Mouse (Mus musculus): ENCODE results near the gene Lrrc20.

The Lrrc20 gene

GRCm38 (mm10) chr10:61512215-61512889 is 36.8 kb downstream of the Lrrc20 start:
- in situ Hi-C loops (cut with MboI, MseI) = no loop called here

GRCm38 (mm10) chr10:61516866-61517265 is 41.3 kb downstream of the Lrrc20 start:
- in situ Hi-C loops (cut with MboI, MseI) = no loop called here

DNA sequence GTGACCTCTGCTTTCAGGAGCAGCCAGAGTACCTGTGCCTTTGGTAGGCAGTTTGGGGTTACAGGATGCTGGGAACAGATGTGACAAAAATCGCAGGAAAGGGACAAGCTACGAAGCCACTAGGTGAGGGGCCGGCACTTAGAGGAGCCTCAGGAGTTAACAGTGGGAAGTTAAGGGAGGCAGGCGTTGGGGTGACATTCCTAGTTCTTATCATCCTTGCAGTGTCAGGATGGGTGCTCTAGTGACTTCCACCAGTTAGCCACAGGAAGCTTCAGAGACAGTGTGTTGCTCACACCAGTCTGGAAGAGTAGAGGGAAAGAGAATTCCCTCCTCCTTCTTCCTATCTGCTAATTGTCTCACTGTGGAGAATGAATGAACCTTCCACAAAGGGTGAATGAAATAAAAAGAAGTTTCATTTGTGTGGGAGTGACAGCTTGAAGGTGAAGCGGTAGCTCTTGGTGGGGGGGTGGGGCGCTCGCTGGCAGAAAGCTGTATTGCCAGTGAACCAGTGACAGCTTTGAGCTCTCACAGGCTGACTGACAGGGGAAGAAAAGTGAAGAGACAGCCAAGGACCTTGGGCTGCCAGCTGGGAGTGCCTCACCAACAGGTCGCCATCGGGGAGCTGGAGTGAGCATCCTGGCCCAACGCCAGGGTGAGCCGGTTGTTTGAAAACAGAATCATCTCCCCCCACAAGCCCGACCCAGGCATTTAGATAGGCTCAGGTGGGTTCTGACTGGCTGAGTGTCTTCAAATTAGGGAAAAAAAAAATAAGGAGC is 41.9 kb downstream of the Lrrc20 start:
- in situ Hi-C loops (cut with MboI, MseI) = no loop called here

- in situ Hi-C loops (cut with MboI, MseI) = no loop called here
Observed at GRCm38 (mm10) chr10:61518320-61518719, 42.7 kb downstream of the Lrrc20 start.

GRCm38 (mm10) chr10:61519491-61519890 is 43.9 kb downstream of the Lrrc20 start:
- in situ Hi-C loops (cut with MboI, MseI) = no loop called here

- in situ Hi-C loops (cut with MboI, MseI) = no loop called here
Observed at GRCm38 (mm10) chr10:61520714-61521113, 45.1 kb downstream of the Lrrc20 start.

GRCm38 (mm10) chr10:61530936-61531335 is 55.3 kb downstream of the Lrrc20 start:
- in situ Hi-C loops (cut with MboI, MseI) = no loop called here

GRCm38 (mm10) chr10:61533285-61533684 is 57.7 kb downstream of the Lrrc20 start:
- in situ Hi-C loops (cut with MboI, MseI) = no loop called here

DNA sequence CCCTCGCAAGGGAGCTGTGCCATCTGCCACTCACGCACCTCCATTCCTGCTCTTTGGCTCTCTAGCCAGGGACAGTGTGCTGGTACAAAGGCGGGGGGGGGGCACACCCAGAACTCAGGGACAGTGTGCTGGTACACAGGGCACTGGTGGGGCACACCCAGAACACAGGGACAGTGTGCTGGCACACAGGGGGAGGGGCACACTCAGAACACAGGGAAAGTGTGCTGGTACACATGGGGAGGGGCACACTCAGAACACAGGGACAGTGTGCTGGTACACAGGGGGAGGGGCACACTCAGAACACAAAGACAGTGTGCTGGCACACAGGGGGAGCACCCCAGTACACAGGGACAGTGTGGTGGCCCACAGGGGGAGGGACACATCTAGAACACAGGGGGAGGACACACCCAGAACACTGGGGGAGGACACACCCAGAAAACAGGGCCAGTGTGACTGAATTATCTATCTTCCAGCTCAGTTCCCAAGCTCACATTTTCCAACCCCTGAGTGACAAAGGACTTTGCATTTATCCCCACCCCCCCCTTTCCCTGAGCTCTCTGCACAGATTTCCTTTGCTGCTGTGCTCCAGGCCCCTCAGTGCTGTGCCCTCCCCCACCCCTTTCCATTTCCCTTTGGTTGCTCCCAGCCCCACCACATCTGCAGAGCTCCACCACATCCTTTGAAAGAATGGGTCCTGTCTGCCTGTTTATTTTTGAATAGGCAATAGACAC is 58.9 kb downstream of the Lrrc20 start:
- in situ Hi-C loops (cut with MboI, MseI) = no loop called here

DNA sequence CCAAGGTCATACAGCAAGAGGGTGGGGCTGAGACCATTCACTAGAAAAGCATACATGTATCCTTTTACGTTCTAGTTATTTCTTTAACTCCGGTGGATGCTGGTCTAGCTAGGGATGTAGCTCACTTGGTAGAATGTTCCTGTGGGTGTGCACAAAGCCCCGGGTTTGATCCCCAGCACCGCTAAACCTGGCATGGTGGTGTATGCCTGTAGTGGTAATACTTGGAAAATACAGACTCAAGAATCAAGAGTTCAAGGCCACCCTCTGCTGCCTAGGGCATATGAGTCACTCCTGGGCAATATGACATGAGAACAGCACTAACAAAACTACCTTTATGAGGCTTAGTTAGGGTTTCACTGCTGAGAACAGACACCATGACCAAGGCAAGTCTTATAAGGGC is 59.8 kb downstream of the Lrrc20 start:
- in situ Hi-C loops (cut with MboI, MseI) = no loop called here

- in situ Hi-C loops (cut with MboI, MseI) = no loop called here
Observed at GRCm38 (mm10) chr10:61536130-61537035, 60.8 kb downstream of the Lrrc20 start.

- in situ Hi-C loops (cut with MboI, MseI) = no loop called here
Observed at GRCm38 (mm10) chr10:61537036-61537380, 61.4 kb downstream of the Lrrc20 start.

DNA sequence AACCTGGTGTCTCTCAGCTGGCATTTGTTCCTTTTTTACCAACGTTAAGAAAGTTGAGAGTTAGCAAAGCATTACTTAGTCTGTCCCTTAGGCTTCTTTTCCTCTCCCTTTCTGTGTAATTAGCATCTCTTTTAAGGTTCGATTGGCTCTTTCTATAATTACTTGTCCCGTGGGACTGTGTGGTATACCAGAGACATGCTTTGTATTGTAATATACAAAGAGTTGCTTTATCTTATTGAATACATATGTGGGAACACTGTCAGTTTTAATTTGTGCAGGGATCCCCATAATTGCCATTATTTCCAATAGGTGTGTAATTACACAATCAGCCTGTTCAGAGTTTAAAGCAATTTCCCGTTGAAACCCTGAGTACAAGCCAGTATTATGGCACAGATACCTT is 62.8 kb downstream of the Lrrc20 start:
- in situ Hi-C loops (cut with MboI, MseI) = no loop called here

- in situ Hi-C loops (cut with MboI, MseI) = no loop called here
Observed at GRCm38 (mm10) chr10:61544127-61544862, 68.7 kb downstream of the Lrrc20 start.

GRCm38 (mm10) chr10:61544863-61545240 is 69.3 kb downstream of the Lrrc20 start:
- in situ Hi-C loops (cut with MboI, MseI) = no loop called here

DNA sequence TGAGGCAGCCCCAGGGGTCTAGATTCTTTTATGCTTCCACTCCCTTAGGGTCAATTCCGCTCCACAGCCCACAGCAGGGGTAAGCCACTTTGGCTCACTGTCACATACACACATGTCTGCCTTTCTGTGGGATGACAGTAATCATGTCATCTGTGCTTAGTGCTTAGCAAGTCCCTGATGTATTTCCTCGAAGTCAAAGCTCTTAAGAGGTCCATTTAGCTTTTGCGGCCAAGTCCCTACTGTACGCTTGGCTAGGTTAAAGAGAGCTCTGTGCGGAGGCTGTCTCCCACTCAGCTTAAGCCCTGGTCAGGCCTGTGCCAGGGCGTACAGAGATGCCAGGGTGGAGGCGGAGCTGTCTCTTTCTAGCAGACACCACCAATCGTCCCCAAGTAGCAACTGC is 74.5 kb downstream of the Lrrc20 start:
- in situ Hi-C loops (cut with MboI, MseI) = no loop called here

DNA sequence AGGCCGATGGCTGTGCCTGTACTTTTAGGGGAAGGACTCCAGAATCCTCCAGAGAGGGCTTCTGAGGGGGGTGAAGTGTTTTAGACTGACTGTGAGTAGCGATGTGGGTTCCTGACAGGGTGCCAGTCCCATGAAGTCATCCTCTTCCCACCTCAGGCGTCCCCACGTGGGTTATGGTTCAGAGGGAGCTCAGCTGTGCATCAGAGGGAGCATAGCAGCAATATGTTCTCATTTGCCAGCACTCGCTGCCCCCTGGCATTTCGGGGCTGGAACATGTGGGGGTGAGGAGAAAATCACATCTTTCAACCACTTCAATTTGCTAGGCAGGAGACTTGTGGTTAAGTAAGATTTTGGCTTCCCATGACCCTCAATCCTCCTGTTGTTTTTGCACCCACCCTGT is 79.6 kb downstream of the Lrrc20 start:
- in situ Hi-C loops (cut with MboI, MseI) = no loop called here

DNA sequence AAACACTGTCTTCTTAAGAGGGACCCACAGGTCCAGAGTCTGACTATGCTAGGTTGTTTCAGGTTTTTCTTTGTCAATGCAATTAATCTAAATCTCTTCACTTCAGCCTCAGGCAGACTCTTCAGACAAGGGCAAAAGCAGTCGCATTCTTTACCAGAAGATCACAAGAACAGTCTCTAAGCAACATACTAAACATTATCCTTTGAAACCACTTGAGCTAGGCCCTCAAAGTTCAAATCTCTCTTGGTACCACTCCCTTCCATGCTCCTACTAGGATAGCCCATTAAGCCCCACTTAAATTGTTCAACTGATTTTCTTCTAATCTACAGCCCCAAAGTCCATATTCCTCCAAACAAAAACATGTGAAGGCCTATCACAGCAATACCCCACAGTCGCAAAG is 83.0 kb downstream of the Lrrc20 start:
- in situ Hi-C loops (cut with MboI, MseI) = no loop called here

DNA sequence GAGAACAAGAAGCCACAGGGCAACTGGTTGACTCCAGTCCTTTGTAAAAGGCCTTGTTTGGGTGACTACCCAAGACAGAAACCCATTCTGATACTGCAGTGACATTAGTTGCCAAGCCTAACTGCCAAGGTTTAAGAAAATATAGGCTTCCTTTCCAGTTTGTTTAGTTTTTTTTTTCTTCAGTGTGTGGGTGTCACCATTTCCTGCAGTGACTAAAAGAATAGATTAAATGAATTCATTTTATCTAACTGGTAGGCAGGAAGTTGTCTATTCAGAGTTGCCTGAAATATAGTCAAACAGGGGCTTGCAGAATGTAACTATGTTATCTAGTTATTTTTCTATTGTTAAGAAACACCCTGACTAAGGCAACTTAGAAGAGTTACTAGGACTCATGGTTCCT is 83.9 kb downstream of the Lrrc20 start:
- in situ Hi-C loops (cut with MboI, MseI) = no loop called here

DNA sequence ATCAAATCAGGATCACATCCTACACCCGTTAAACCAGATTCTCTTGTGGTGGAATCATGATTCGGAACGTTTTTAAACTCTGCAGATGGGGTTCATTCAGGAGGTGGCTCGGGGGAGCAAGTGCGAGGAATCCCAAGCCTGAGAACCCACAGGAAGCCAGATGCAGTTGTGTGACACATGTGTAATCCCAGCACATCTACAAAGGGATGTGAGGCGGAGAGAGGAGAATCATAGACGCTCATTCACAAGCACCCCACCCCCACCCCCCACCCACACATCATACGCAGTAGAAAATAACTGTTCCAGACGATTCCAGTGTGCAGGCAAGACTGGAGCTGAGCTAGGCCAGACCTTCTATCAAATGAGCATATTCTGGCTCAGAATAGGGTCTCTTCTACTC is 87.9 kb downstream of the Lrrc20 start:
- in situ Hi-C loops (cut with MboI, MseI) = no loop called here

- in situ Hi-C loops (cut with MboI, MseI) = no loop called here
Observed at GRCm38 (mm10) chr10:61564408-61564807, 88.8 kb downstream of the Lrrc20 start.

Data from regulatory T cell (primary cell).